Mouse (Mus musculus): Measurements from ENCODE around the gene Npdc1.

DNA sequence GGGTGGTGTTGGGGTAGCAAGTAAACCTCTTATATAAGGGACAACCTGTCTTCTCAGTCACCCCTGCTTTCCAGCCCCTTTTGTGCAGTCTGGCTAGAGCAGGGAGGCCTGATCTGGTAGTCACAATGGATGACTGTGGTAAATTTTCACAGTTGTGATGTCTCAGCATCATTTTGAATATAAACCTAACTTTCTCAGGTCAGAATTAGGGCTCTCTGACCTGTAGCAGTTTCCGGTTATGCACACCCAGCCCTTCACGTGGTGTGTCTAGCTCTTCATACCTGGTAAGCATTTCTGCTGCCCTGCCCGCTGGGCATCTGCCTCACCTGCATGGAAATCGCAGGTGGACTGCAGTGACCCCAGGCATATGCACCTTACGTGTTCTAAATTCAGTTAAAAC lies 28.1 kb downstream of the Npdc1 start:
- TF ChIP-seq POLR2A (IDR thresholded peaks at IDR 0.05; ENCODE audit: control insufficient read depth, extremely low read depth, insufficient read depth, low read length, poor library complexity) (no peak), CTCF (IDR thresholded peaks at IDR 0.05; ENCODE audit: borderline replicate concordance, control insufficient read depth, extremely low read depth, insufficient read depth, low read length, poor library complexity) (no peak)

Data from thymus, adult 2 months (tissue).